Mouse (Mus musculus) forebrain, embryonic 11.5 days (tissue): ENCODE measurements at regions not wholly inside any gene's neighbourhood (a gene's known extent, or its start where the extent isn't known, plus 50 kb on each side); places are given as distances from the start of the nearest gene placed in this dataset.

Experiments
- ATAC-seq: fragments of 200-750 bp; cut with Nextera tagmentation; replicated peaks from 2 replicates; pipeline ENCODE4 v1.8.0; 2017; ENCODE audit warnings: moderate TSS enrichment; ENCODE audit not compliant: low FRiP score
- DNase-seq: peaks from one replicate; pipeline ENCODE4 v3.0.0-alpha.2; 2017; ENCODE audit warnings: low spot score
- H3K27ac ChIP-seq: fragments of 300-500 bp; sonication (generic); 2 replicates; pipeline ENCODE4 v1.5.1; 2014; ENCODE audit warnings: low read depth, low read length
- H3K27me3 ChIP-seq: fragments of 300-500 bp; sonication (generic); 2 replicates; pipeline ENCODE4 v1.6.1; 2014; ENCODE audit warnings: mild to moderate bottlenecking, low read length, mixed read lengths; ENCODE audit not compliant: control insufficient read depth, insufficient read depth
- H3K36me3 ChIP-seq: fragments of 300-500 bp; sonication (generic); 2 replicates; pipeline ENCODE4 v1.6.1; 2014; ENCODE audit warnings: mild to moderate bottlenecking, low read length, moderate library complexity, mixed read lengths; ENCODE audit not compliant: control insufficient read depth, insufficient read depth
- H3K4me1 ChIP-seq: fragments of 300-500 bp; sonication (generic); replicated peaks from 2 replicates; pipeline ENCODE4 v1.6.1; 2014; ENCODE audit warnings: low read length, mixed read lengths; ENCODE audit not compliant: control insufficient read depth, insufficient read depth
- H3K4me2 ChIP-seq: fragments of 300-500 bp; sonication (generic); 2 replicates; pipeline ENCODE4 v1.6.1; 2014; ENCODE audit warnings: low read depth, mild to moderate bottlenecking, low read length, moderate library complexity, mixed read lengths; ENCODE audit not compliant: severe bottlenecking
- H3K4me3 ChIP-seq: fragments of 300-500 bp; sonication (generic); 2 replicates; pipeline ENCODE4 v1.5.1; 2014; ENCODE audit warnings: low read depth, low read length
- H3K9ac ChIP-seq: fragments of 300-500 bp; sonication (generic); 2 replicates; pipeline ENCODE4 v1.6.1; 2014; ENCODE audit warnings: low read length
- H3K9me3 ChIP-seq: fragments of 300-500 bp; sonication (generic); 2 replicates; pipeline ENCODE4 v1.6.1; 2016; ENCODE audit warnings: low read length, mixed read lengths; ENCODE audit not compliant: control insufficient read depth
- WGBS: fragments of 180-500 bp; shearing (Covaris S2); extraction: QIAGEN DNeasy Blood & Tissue Kit; methylation state at CpG from one replicate; pipeline ENCODE4 v1.1.7; 2014; 5-methylcytosine and 5-hydroxymethylcytosine counted together

DNA sequence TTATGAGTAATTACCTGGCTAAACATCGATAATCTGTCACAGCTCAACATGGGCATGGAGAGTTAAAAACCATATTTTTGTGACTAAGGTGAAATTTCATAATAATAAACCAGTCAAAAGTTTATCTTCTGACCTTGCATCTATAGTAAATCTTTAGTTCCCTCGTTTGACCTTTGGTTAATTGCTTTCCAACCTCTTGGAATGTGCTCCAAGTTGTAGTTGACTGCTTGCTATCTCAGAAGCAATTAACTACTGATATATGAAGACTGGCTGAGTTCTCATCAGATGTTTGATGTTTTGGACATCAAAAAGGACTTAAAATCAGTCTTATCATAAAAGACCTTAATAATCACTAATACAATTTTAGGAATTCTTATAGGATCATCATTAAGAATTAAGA, 895.8 kb upstream of the Tmprss15 start:
- H3K27ac ChIP-seq = no peak overlapping the region
- WGBS = 67% methylated on average over 2 of the region's 2 CpGs

DNA sequence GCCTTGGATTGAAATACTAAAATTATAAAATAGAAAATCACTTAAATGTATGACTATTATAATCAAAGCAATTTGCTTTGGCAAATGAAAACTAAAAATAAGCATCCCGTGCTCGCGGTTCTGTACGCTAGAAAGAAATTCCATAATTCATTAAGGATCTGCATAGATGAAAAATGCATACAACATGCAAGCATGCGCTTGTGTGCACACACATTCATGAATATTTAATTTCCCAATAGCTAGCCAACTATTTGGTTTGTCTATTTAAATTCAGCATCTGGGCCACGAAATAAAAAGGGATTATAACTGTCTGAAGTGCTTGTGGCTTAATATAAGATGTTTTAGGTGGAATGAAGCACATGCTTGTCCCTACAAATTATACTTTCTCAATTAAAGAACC, 881.2 kb upstream of the Tmprss15 start:
- Histone ChIP-seq H3K9ac (no peak overlapping the region), H3K4me2 (no peak overlapping the region), H3K4me3 (no peak overlapping the region), H3K36me3 (no peaks in the 10 kb centered on the region), H3K27ac (no peak overlapping the region), H3K9me3 (no peaks in the 10 kb centered on the region), H3K4me1 (no peaks in the 10 kb centered on the region), H3K27me3 (no peaks in the 10 kb centered on the region)
- no peak for DNase-seq
- ATAC-seq = no peak
- WGBS = 89% methylated on average over 6 of the region's 6 CpGs

More for the DNA sequence above, 895.8 kb upstream of the Tmprss15 start:
- H3K9ac ChIP-seq = no peak overlapping the region
- no peaks in the 10 kb centered on the region for H3K36me3 ChIP-seq
- DNase-seq = no peak
- no peaks in the 10 kb centered on the region for H3K9me3 ChIP-seq
- H3K4me1 ChIP-seq = no peaks in the 10 kb centered on the region
- no peak overlapping the region for H3K4me3 ChIP-seq
- ATAC-seq = no peak
- no peaks in the 10 kb centered on the region for H3K27me3 ChIP-seq
- no peak overlapping the region for H3K4me2 ChIP-seq

DNA sequence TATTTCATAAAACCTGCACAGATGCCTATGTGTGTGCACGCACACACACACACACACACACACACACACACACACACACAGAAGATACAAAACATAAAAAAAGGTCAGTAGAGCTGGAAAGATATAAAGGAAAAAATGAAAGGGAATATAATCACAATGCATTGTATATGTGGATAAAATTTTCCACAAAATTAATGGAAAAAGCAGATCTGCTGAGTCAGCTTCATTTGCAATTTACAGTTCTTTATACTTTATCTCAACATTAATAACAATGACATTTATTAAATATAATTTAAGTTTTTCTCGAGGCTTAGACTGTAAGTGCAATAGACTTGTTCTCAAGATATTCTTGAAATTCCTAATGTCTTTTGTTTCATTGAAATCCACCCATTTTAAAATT, 846.1 kb upstream of the Tmprss15 start:
- Histone ChIP-seq H3K9me3 (no peaks in the 10 kb centered on the region), H3K4me3 (no peak overlapping the region), H3K36me3 (no peaks in the 10 kb centered on the region), H3K27me3 (no peaks in the 10 kb centered on the region), H3K27ac (no peak overlapping the region), H3K4me2 (no peak overlapping the region), H3K9ac (no peak overlapping the region), H3K4me1 (no peaks in the 10 kb centered on the region)
- ATAC-seq (no peak), DNase-seq (no peak)
- WGBS = 74% methylated on average over 2 of the region's 2 CpGs

DNA sequence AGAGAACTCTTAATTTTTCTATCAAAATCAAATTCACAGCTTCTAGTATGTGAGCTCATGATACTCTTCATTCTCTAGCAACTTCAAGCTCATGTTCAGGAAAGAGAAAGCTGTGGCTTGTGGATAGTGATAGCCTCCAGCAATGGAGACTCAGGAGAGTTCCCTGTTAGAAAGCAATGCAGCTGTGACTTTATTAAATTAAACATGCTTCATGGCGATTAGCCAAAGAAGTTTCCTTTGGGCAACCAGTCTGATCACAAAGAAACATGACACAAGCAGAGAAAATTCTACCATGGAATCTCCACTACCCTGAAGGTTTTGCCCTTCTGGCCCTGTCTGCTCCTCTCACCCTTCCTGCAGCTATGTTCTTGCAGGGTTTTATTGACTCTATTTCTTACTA, 816.2 kb upstream of the Tmprss15 start:
- H3K9ac ChIP-seq = no peak overlapping the region
- no peak for DNase-seq
- ATAC-seq = no peak
- no peak overlapping the region for H3K4me3 ChIP-seq
- H3K4me2 ChIP-seq = no peak overlapping the region
- H3K9me3 ChIP-seq = no peaks in the 10 kb centered on the region
- no peak overlapping the region for H3K27ac ChIP-seq
- H3K36me3 ChIP-seq = no peaks in the 10 kb centered on the region
- 74% methylated on average over 1 of the region's 1 CpGs for WGBS
- no peaks in the 10 kb centered on the region for H3K27me3 ChIP-seq
- no peaks in the 10 kb centered on the region for H3K4me1 ChIP-seq

DNA sequence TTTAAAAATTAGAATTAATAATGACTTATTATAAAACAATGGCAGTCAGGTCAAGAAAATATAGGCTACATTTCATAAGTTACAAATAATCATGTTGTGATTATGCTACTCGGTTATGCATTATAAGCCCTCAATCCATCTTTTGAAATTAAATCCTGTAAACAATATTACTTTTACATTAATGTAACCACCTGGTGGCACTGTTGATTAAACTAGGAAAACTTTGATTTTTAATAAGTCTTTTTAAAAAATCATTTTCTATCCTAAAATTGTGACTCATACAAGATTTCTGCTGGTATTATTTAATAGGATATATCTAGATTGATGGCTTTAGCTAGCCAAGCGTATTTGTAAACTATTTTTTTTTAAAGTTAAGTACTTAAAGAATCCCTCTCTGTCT, 810.6 kb upstream of the Tmprss15 start:
- Histone ChIP-seq H3K36me3 (no peaks in the 10 kb centered on the region), H3K9me3 (no peaks in the 10 kb centered on the region), H3K27ac (no peak overlapping the region), H3K4me3 (no peak overlapping the region), H3K9ac (no peak overlapping the region), H3K4me2 (no peak overlapping the region), H3K4me1 (no peaks in the 10 kb centered on the region), H3K27me3 (no peaks in the 10 kb centered on the region)
- no peak for DNase-seq
- no peak for ATAC-seq
- 83% methylated on average over 2 of the region's 2 CpGs for WGBS

DNA sequence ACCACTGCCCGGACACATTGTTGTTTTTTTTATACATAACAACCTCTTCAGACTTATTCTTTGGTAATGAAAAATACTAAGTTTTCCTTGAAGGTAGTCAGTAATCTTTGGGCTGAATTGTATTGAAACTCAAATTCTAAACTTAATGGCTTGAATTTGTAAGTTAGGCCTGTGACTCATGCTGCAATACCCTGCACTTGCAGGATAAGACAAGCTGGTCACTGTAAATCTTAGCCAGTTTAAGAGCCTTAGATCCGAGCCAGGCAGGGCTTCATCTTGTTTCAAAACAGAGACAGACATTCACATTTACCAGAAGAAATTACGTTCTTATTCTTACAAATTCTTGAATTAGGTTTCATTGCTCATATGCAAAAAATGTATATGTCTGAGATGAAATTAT, 791.0 kb upstream of the Tmprss15 start:
- Histone ChIP-seq H3K4me2 (no peak overlapping the region), H3K4me3 (no peak overlapping the region), H3K4me1 (no peaks in the 10 kb centered on the region), H3K9ac (no peak overlapping the region), H3K36me3 (no peaks in the 10 kb centered on the region), H3K9me3 (no peaks in the 10 kb centered on the region), H3K27me3 (no peaks in the 10 kb centered on the region), H3K27ac (no peak overlapping the region)
- WGBS = 79% methylated on average over 3 of the region's 3 CpGs
- DNase-seq (no peak), ATAC-seq (no peak)

DNA sequence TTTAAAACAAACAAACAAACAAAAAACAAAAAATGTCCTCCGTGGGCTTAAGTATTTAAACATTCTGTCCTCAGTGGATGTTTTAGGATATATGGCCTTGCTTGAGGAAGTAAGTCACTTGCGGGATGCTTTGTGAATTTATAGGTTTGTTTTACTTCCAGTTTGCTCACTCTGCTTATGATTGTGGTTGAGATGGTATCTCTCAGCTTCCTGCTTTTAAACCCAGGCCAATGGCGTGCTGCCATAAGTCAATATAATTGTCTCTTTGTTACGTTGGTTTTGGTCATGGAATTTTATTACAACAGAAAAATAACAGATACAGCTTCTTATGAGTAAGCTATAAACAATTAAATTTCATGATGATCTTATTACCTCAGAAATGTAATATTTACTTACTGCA, 787.2 kb upstream of the Tmprss15 start:
- H3K4me2 ChIP-seq = no peak overlapping the region
- ATAC-seq (no peak), DNase-seq (no peak)
- H3K9ac ChIP-seq = no peak overlapping the region
- H3K36me3 ChIP-seq = no peaks in the 10 kb centered on the region
- no peaks in the 10 kb centered on the region for H3K4me1 ChIP-seq
- H3K27me3 ChIP-seq = no peaks in the 10 kb centered on the region
- 94% methylated on average over 4 of the region's 4 CpGs for whole genome bisulfite sequencing
- no peak overlapping the region for H3K4me3 ChIP-seq
- H3K27ac ChIP-seq = no peak overlapping the region
- H3K9me3 ChIP-seq = no peaks in the 10 kb centered on the region

DNA sequence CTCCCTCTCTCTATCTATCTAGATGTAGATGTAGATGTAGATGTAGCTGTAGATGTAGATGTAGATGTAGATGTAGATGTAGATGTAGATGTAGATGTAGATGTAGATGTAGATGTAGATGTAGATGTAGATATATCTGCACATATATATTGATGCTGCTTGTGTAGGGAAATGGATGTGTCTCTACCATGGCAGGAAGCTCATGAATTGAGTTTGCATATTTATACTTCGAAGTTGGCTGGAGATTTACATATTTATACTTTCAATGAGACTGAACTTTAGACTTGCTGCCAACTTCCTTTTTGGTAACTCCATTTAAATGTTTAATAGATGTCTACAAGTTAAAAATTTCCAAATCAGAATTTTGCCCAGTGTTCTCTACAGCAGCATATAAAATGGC, 785.9 kb upstream of the Tmprss15 start:
- Histone ChIP-seq H3K36me3 (no peaks in the 10 kb centered on the region), H3K27me3 (no peaks in the 10 kb centered on the region), H3K4me2 (no peak overlapping the region), H3K9ac (no peak overlapping the region), H3K4me1 (no peaks in the 10 kb centered on the region), H3K4me3 (no peak overlapping the region), H3K27ac (no peak overlapping the region), H3K9me3 (no peaks in the 10 kb centered on the region)
- 84% methylated on average over 1 of the region's 1 CpGs for WGBS
- no peak for ATAC-seq
- DNase-seq = no peak

DNA sequence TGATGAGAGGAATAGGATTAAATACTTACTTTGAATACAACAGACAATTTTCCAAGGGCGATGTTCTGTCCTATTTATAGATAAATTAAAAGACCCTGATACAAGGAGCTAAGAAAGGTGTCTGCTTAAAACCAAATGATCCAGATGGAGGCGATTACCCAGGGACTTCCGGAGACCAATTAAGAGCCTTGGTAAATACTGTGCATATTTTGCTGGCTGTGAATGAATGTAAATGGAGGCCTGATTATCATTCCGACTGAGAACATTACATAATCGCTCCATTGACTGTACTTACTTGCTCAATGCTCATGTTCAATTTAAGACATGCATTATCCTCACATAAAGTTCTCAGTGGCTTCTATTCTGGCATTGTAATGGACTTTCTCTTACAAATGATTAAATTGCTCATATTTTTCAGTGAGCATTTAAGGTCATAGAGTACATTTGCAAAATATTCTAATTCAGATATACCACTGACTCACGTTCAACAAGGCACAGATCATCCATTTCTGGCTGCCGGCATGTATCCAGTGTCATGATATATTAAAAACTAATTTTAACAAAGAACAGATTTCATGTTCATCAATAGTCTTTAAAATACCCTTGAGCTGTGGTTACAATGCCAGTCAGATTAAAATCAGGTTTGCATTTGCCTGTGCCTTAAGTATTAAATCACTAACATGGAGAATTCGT, 779.8 kb upstream of the Tmprss15 start:
- ATAC-seq = peak; percentile 85
- DNase-seq = no peak
- Histone ChIP-seq H3K27me3 (no peaks in the 10 kb centered on the region), H3K4me1 (no peaks in the 10 kb centered on the region), H3K4me2 (no peak overlapping the region), H3K9me3 (no peaks in the 10 kb centered on the region), H3K36me3 (no peaks in the 10 kb centered on the region), H3K9ac (no peak overlapping the region), H3K27ac (no peak overlapping the region), H3K4me3 (no peak overlapping the region)
- WGBS = 67% methylated on average over 8 of the region's 8 CpGs
